Mouse (Mus musculus) neural tube, embryonic 12.5 days (tissue): ENCODE results near the gene Ppp1r3a. TPM values are rescaled to one million over a fixed set of nuclear protein-coding genes. Genes with fewer than 3 reads are reported as not detected.

Experiments used
- ATAC-seq: fragments of 200-750 bp; cut with Nextera tagmentation; 2 replicates; pipeline ENCODE4 v1.8.0; 2017; ENCODE audit warnings: low read depth, mild to moderate bottlenecking, moderate TSS enrichment, moderate library complexity; ENCODE audit not compliant: low FRiP score
- H3K27ac ChIP-seq: fragments of 300-500 bp; sonication (generic); 2 replicates; pipeline ENCODE4 v1.5.1; 2016
- H3K27me3 ChIP-seq: fragments of 300-500 bp; sonication (generic); replicated peaks from 2 replicates; pipeline ENCODE4 v1.6.1; 2016; ENCODE audit warnings: mild to moderate bottlenecking
- H3K36me3 ChIP-seq: fragments of 300-500 bp; sonication (generic); 2 replicates; pipeline ENCODE4 v1.6.1; 2016; ENCODE audit warnings: mild to moderate bottlenecking
- H3K4me1 ChIP-seq: fragments of 300-500 bp; sonication (generic); 2 replicates; pipeline ENCODE4 v1.6.1; 2016
- H3K4me2 ChIP-seq: fragments of 300-500 bp; sonication (generic); replicated peaks from 2 replicates; pipeline ENCODE4 v1.6.1; 2016; ENCODE audit warnings: mild to moderate bottlenecking
- H3K4me3 ChIP-seq: fragments of 300-500 bp; sonication (generic); 2 replicates; pipeline ENCODE4 v1.5.1; 2016
- H3K9ac ChIP-seq: fragments of 300-500 bp; sonication (generic); 2 replicates; pipeline ENCODE4 v1.6.1; 2016; ENCODE audit warnings: mild to moderate bottlenecking
- H3K9me3 ChIP-seq: fragments of 300-500 bp; sonication (generic); 2 replicates; pipeline ENCODE4 v1.6.1; 2016; ENCODE audit warnings: mild to moderate bottlenecking
- WGBS: fragments of 180-500 bp; shearing (Covaris S2); methylation state at CpG from one replicate; pipeline ENCODE4 v1.1.7; 2016; 5-methylcytosine and 5-hydroxymethylcytosine counted together
- polyA plus RNA-seq: library from polyadenylated mRNA; unstranded; fragments of >200 nt; fragmentation: Nextera tagmentation; extraction: Ambion mirVana; gene quantifications from 2 replicates; pipeline ENCODE4 v1.2.1, GENCODE M21; 2016

Ppp1r3a gene
- polyA plus RNA-seq = 0.06 TPM in 1 of 2 replicates, not detected in the other

DNA sequence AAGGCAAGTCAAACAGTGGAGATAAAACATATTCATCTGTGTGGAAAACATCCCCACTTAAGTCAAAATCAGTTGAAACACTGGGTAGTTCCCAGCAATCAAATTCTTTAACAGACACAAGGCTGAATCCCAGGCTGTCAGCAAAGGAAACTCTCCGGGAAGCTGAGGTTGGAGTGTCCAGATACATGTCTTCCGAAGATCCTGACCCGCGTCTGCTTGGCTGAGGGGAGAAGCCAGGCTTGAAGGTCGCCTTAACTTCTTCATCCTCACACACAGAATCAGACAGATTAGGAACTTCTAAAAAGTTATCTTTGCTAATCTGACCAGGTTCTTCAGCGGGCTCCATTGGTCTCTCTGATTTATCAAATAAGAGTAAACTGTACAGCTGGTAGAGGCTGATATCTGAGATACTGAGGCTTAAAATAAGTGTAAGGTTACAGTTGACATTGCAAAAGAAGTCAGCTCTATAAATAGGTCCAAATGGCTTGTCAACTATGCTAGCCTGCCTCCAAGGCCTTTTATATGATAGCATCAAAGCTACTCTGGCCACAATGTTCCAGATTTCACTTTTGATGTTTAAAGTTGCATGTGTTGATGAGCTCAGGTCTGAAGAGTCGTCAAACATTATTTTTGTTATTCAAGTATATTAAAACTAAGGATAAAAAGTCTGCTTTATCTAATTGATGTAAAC is at the start of gene Ppp1r3a:
Gene Ppp1r3a (minus strand): TSS at position 374 of the 691 bp plus-strand sequence.
- Histone ChIP-seq H3K9ac (no peak within 1 kb of the TSS), H3K27me3 (no peaks in the 10 kb centered on the region), H3K4me2 (no peak within 1 kb of the TSS), H3K9me3 (no peaks in the 10 kb centered on the region), H3K36me3 (no peaks in the 10 kb centered on the region), H3K4me3 (no peak within 1 kb of the TSS), H3K27ac (no peak within 1 kb of the TSS), H3K4me1 (no peaks in the 10 kb centered on the region)
- no peak for ATAC-seq
- WGBS = 90% methylated on average over 7 of the region's 7 CpGs

GRCm38 (mm10) chr6:14787157-14787938 is 32.3 kb upstream of the Ppp1r3a start:
- H3K4me3 ChIP-seq = no peak overlapping the region
- H3K9me3 ChIP-seq = no peaks in the 10 kb centered on the region
- H3K27me3 ChIP-seq = no peaks in the 10 kb centered on the region
- no peak for ATAC-seq
- no peaks in the 10 kb centered on the region for H3K36me3 ChIP-seq
- no peak overlapping the region for H3K4me2 ChIP-seq
- WGBS = 93% methylated on average over 1 of the region's 1 CpGs
- no peak overlapping the region for H3K27ac ChIP-seq
- no peaks in the 10 kb centered on the region for H3K4me1 ChIP-seq
- no peak overlapping the region for H3K9ac ChIP-seq

GRCm38 (mm10) chr6:14777920-14778319 is 22.8 kb upstream of the Ppp1r3a start:
- no peaks in the 10 kb centered on the region for H3K9me3 ChIP-seq
- H3K9ac ChIP-seq = no peak overlapping the region
- H3K4me3 ChIP-seq = no peak overlapping the region
- H3K27me3 ChIP-seq = no peaks in the 10 kb centered on the region
- no peaks in the 10 kb centered on the region for H3K4me1 ChIP-seq
- WGBS = 93% methylated on average over 4 of the region's 4 CpGs
- no peak for ATAC-seq
- H3K36me3 ChIP-seq = no peaks in the 10 kb centered on the region
- H3K4me2 ChIP-seq = no peak overlapping the region
- H3K27ac ChIP-seq = no peak overlapping the region

GRCm38 (mm10) chr6:14771717-14772116 is 16.6 kb upstream of the Ppp1r3a start:
- Histone ChIP-seq H3K27ac (no peak overlapping the region), H3K27me3 (no peaks in the 10 kb centered on the region), H3K4me3 (no peak overlapping the region), H3K9me3 (no peaks in the 10 kb centered on the region), H3K9ac (no peak overlapping the region), H3K4me2 (no peak overlapping the region), H3K4me1 (no peaks in the 10 kb centered on the region), H3K36me3 (no peaks in the 10 kb centered on the region)
- ATAC-seq = no peak
- WGBS = 77% methylated on average over 2 of the region's 2 CpGs

GRCm38 (mm10) chr6:14757486-14757885 is 2.4 kb upstream of the Ppp1r3a start:
- no peaks in the 10 kb centered on the region for H3K4me1 ChIP-seq
- no peaks in the 10 kb centered on the region for H3K36me3 ChIP-seq
- no peak overlapping the region for H3K4me3 ChIP-seq
- no peak overlapping the region for H3K4me2 ChIP-seq
- no peak for ATAC-seq
- no peak overlapping the region for H3K9ac ChIP-seq
- WGBS = 84% methylated on average over 3 of the region's 3 CpGs
- no peak overlapping the region for H3K27ac ChIP-seq
- no peaks in the 10 kb centered on the region for H3K9me3 ChIP-seq
- H3K27me3 ChIP-seq = no peaks in the 10 kb centered on the region

- Histone ChIP-seq H3K4me1 (no peaks in the 10 kb centered on the region), H3K9me3 (no peaks in the 10 kb centered on the region), H3K4me2 (no peak overlapping the region), H3K4me3 (no peak overlapping the region), H3K27ac (no peak overlapping the region), H3K9ac (no peak overlapping the region), H3K27me3 (no peaks in the 10 kb centered on the region), H3K36me3 (no peaks in the 10 kb centered on the region)
- ATAC-seq = no peak
- 89% methylated on average over 4 of the region's 4 CpGs for WGBS
Measured at GRCm38 (mm10) chr6:14753512-14753911, 1.6 kb downstream of the Ppp1r3a start.

- Histone ChIP-seq H3K27ac (no peak overlapping the region), H3K27me3 (no peaks in the 10 kb centered on the region), H3K9ac (no peak overlapping the region), H3K9me3 (no peaks in the 10 kb centered on the region), H3K4me2 (no peak overlapping the region), H3K4me3 (no peak overlapping the region), H3K4me1 (no peaks in the 10 kb centered on the region), H3K36me3 (no peaks in the 10 kb centered on the region)
- no peak for ATAC-seq
- 56% methylated on average over 1 of the region's 1 CpGs for WGBS
Measured at GRCm38 (mm10) chr6:14752211-14752610, 2.9 kb downstream of the Ppp1r3a start.

- no peak overlapping the region for H3K9ac ChIP-seq
- no peak overlapping the region for H3K27ac ChIP-seq
- no peaks in the 10 kb centered on the region for H3K36me3 ChIP-seq
- WGBS = 73% methylated on average over 2 of the region's 2 CpGs
- H3K9me3 ChIP-seq = no peaks in the 10 kb centered on the region
- no peaks in the 10 kb centered on the region for H3K4me1 ChIP-seq
- no peak overlapping the region for H3K4me2 ChIP-seq
- H3K27me3 ChIP-seq = no peaks in the 10 kb centered on the region
- H3K4me3 ChIP-seq = no peak overlapping the region
- ATAC-seq = no peak
Measured at GRCm38 (mm10) chr6:14747000-14747399, 8.1 kb downstream of the Ppp1r3a start.

- no peaks in the 10 kb centered on the region for H3K9me3 ChIP-seq
- H3K4me1 ChIP-seq = no peaks in the 10 kb centered on the region
- H3K27me3 ChIP-seq = no peaks in the 10 kb centered on the region
- no peak overlapping the region for H3K9ac ChIP-seq
- no peak overlapping the region for H3K4me3 ChIP-seq
- WGBS = 85% methylated on average over 2 of the region's 2 CpGs
- no peak overlapping the region for H3K4me2 ChIP-seq
- no peaks in the 10 kb centered on the region for H3K36me3 ChIP-seq
- no peak overlapping the region for H3K27ac ChIP-seq
- no peak for ATAC-seq
Measured at GRCm38 (mm10) chr6:14736017-14736416, 19.1 kb downstream of the Ppp1r3a start.

- H3K27ac ChIP-seq = no peak overlapping the region
- H3K27me3 ChIP-seq = no peaks in the 10 kb centered on the region
- H3K4me1 ChIP-seq = no peaks in the 10 kb centered on the region
- WGBS = 76% methylated on average over 5 of the region's 5 CpGs
- H3K4me2 ChIP-seq = no peak overlapping the region
- H3K9ac ChIP-seq = no peak overlapping the region
- no peak for ATAC-seq
- no peak overlapping the region for H3K4me3 ChIP-seq
- no peaks in the 10 kb centered on the region for H3K9me3 ChIP-seq
- H3K36me3 ChIP-seq = no peaks in the 10 kb centered on the region
Measured at GRCm38 (mm10) chr6:14731011-14731410, 24.1 kb downstream of the Ppp1r3a start.

DNA sequence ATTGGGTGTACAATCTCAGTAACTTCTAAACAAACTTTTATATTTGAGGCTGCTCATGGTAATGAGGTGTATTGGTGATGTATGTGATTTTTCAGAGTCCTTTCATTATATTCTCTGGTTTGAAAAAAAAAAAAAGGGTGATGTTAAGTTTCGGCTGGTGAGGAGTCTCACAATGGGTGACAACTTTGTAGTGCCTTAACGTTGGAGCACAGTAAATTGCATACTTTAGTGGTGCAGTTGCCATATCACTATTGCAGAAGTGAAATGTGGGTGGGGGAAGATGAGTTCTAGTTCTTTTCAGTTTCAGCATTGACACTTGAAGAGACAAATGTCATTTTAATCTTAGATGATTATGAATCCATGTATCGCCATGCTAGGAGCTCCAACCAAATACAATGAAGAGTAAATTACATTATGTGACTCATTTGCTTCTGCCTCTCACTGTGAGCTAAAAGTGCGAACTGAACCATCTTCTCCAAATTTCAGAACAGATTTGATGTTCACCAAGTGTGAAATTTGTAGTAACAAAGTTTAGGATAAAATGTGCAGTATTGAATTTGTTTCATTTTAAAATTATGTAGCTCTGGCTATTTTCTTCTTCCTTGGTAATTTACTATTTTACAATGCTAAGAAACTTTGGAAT is 34.2 kb downstream of the Ppp1r3a start:
- H3K27me3 ChIP-seq = no peaks in the 10 kb centered on the region
- 86% methylated on average over 4 of the region's 4 CpGs for WGBS
- no peak overlapping the region for H3K4me2 ChIP-seq
- no peaks in the 10 kb centered on the region for H3K4me1 ChIP-seq
- H3K4me3 ChIP-seq = no peak overlapping the region
- no peak for ATAC-seq
- no peaks in the 10 kb centered on the region for H3K36me3 ChIP-seq
- H3K9ac ChIP-seq = no peak overlapping the region
- H3K9me3 ChIP-seq = no peaks in the 10 kb centered on the region
- no peak overlapping the region for H3K27ac ChIP-seq

DNA sequence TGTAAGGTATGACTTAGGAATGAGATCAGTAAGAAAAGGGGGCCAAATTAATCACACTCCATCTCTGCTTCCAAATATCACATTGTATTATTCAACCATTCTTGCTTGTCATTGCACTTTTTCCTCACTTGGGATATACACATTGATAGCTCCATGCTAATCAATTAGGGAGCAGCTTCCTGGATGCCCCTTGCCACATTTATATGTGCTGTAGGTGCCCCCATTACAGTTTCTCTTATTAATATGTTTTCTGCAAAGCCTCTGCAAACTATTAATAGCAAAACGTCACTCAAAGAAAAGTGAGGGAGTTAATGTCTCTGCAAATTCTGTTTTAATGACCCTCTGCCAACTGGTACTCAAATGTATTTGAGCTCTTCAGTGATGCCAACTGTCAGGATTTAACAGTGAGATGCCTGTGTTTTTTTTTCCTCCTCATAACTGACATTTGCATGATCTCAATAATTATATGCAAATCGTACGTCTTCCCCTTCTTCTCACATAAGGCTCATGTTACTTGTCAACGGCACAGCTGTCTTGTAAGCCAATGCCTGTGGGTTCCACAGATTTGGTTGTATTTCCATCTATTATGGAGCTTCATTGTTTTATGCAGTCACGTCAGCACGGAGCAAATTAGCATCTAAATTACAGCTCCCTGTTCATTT is 34.8 kb downstream of the Ppp1r3a start:
- no peak for ATAC-seq
- 70% methylated on average over 6 of the region's 6 CpGs for WGBS
- H3K9me3 ChIP-seq = no peaks in the 10 kb centered on the region
- no peaks in the 10 kb centered on the region for H3K36me3 ChIP-seq
- H3K4me1 ChIP-seq = no peaks in the 10 kb centered on the region
- H3K27me3 ChIP-seq = no peaks in the 10 kb centered on the region
- H3K9ac ChIP-seq = no peak overlapping the region
- no peak overlapping the region for H3K4me3 ChIP-seq
- no peak overlapping the region for H3K4me2 ChIP-seq
- H3K27ac ChIP-seq = no peak overlapping the region
